Mouse (Mus musculus) lung, postnatal 0 days (tissue): ENCODE measurements at regions not wholly inside any gene's neighbourhood (a gene's known extent, or its start where the extent isn't known, plus 50 kb on each side); places are given as distances from the start of the nearest gene placed in this dataset.

ENCODE experiments used
- CTCF ChIP-seq: IDR thresholded peaks from 2 replicates; pipeline ENCODE4 v1.5.1; 2016; ENCODE audit warnings: antibody characterized with exemption, mild to moderate bottlenecking
- EP300 ChIP-seq: IDR thresholded peaks from 2 replicates; pipeline ENCODE4 v1.6.1; 2016; ENCODE audit warnings: antibody characterized with exemption, mild to moderate bottlenecking, control low read depth

- TF ChIP-seq CTCF (no peak), EP300 (no peak)
Observed at GRCm38 (mm10) chr17:15269056-15269612, 107.5 kb downstream of the Dll1 start.
